Mouse (Mus musculus): ENCODE measurements around the gene Glis2.

Glis2 gene

DNA sequence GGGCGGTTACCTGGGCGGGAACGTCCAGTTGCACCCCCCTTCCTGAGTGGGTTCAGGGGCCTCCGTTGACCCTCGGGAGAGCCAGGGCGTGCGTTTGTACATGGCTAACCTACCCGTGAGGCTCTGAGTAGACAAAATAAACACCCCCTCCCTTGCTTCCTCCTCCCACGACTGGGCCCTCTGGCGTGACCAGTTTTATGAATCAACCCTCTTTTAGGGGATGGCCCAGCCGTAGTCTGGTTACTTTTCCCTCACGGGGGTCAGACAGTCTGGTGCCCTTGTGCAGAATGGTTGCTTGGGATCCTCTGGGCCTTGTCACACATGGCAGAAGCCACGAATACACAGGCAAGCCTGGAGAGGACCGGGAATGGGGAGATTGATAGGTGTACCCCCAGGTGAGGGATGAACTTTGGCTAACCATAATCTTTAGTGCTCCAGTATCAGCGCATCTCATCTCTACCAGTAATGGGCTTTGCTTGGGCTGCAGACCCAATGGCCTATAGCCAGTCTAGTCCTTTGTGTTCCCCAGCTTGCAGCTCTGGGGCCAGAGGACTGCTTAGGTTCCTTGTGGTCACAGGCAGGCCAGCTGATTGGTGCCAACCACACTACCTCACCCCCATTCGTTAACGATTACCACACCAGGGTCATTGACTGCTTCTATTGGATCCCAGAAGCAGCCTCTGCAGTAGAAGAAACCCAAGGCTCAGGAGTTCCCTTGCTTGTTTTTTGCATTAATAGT, 45.9 kb downstream of the Glis2 start:
- DNase-seq (ENCODE audit: low read depth): no peak

- DNase-seq (ENCODE audit: low read depth): no peak
These were observed 46.8 kb downstream of the Glis2 start for GRCm38 (mm10) chr16:4641119-4641838.

DNA sequence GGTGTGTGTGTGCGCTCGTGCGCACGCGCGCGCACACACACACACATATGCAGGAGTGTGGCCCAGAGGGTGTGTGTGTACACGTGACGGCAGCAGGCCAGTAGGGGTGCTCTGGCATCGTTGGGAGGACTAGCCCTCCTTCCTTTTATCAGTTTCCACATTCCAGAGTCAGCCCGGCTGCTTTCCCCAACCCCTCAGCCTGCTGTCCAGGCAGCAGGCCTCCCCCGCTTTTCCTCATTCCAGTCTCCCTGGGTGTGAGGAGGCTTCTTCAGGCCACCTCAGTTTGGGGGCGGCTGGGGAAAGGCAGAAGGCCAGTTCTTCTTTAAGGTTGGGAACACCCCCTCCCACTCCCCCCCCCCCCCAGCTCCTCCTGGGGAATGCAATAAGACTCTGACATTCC, 47.7 kb downstream of the Glis2 start:
- no peak for DNase-seq (ENCODE audit: low read depth)

DNA sequence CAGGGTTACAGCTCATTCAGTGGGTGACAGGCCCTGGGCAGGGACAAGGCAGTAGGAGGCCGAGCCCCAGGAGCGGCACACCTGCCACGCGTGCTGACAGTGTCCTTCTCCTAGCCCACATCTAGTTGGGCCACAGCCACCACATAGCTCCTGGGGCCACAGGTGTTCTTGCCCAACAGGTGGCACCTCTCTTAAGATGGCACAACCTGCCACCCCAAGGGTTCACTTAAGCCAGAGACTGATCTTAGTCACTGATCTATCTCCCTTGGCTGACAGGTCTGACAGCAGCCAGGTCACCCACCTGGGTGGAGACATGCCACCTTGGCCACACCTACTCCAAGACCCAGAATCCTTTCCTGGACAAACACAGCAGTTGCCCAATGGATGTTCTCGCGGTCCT, 48.4 kb downstream of the Glis2 start:
- DNase-seq (ENCODE audit: low read depth): no peak

GRCm38 (mm10) chr16:4643670-4644419, 49.3 kb downstream of the Glis2 start:
- DNase-seq (ENCODE audit: low read depth): no peak

GRCm38 (mm10) chr16:4645867-4646266, 51.4 kb downstream of the Glis2 start:
- no peak for DNase-seq (ENCODE audit: low read depth)

DNA sequence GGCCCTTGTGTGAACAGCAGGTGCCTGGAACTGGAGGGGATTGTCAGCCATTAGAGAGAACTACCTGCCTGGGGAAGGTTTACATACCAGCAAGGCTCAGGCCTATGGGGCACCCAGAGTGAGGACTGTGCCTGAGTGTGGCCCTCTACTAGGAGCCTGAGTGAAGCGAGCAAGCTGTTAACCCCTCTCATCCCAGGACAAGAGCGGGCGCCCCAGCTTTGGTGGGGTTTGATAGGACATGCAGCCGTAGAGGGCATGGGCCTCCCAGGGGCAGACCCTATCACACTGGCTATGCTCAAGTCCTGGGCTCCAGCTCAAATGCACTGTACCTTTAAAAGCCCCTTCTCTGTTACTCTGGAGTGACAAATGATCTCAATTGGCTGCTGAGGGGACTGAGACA, 52.3 kb downstream of the Glis2 start:
- no peak for DNase-seq (ENCODE audit: low read depth)

DNA sequence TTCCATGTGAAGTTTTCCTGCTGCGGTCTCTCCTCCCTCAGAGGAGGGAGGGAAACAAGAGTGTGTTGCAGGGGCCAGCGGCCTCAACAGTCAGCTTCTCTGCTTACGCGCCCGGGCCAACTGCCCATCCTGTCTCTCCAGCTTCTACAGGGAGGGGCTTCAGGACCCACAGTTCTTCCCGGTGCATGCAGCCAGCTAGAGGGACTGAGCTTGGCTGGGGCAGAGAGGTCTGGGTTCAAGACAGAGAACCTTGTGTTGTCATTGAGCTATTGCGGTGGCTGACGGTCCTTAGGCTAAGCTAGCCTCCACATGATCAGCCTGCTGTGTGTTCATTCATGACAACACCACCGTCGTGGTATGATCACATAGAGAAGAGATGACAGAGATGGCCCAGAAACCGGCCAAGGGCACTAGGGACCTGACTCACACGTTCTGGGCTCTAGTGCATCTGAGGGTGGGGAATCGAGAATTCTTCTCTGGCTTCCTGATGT, 53.2 kb downstream of the Glis2 start:
- DNase-seq (ENCODE audit: low read depth): no peak

GRCm38 (mm10) chr16:4648416-4649023, 54.0 kb downstream of the Glis2 start:
- DNase-seq (ENCODE audit: low read depth): no peak

GRCm38 (mm10) chr16:4649211-4649610, 54.7 kb downstream of the Glis2 start:
- DNase-seq (ENCODE audit: low read depth): no peak

DNA sequence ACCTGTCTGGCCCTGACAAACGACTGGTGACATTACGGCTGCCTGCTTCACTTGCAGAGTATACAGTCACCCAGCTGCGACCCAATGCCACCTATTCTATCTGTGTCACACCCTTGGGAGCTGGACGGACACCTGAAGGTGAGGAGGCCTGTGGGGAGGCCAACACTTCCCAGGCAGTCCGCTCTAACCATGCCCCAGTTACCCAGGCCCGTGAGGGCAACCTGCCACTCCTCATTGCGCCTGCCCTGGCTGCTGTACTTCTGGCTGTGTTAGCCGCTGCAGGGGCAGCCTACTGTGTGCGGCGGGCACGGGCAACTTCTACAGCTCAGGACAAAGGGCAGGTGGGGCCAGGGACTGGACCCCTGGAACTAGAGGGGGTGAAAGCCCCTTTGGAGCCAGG, 55.2 kb downstream of the Glis2 start:
- no peak for DNase-seq (ENCODE audit: low read depth)

- DNase-seq (ENCODE audit: low read depth): no peak
These were observed 55.6 kb downstream of the Glis2 start for GRCm38 (mm10) chr16:4650161-4650560.

- no peak for DNase-seq (ENCODE audit: low read depth)
These were observed 56.6 kb downstream of the Glis2 start for GRCm38 (mm10) chr16:4651081-4651480.

GRCm38 (mm10) chr16:4651624-4652023, 57.1 kb downstream of the Glis2 start:
- DNase-seq (ENCODE audit: low read depth): no peak

DNA sequence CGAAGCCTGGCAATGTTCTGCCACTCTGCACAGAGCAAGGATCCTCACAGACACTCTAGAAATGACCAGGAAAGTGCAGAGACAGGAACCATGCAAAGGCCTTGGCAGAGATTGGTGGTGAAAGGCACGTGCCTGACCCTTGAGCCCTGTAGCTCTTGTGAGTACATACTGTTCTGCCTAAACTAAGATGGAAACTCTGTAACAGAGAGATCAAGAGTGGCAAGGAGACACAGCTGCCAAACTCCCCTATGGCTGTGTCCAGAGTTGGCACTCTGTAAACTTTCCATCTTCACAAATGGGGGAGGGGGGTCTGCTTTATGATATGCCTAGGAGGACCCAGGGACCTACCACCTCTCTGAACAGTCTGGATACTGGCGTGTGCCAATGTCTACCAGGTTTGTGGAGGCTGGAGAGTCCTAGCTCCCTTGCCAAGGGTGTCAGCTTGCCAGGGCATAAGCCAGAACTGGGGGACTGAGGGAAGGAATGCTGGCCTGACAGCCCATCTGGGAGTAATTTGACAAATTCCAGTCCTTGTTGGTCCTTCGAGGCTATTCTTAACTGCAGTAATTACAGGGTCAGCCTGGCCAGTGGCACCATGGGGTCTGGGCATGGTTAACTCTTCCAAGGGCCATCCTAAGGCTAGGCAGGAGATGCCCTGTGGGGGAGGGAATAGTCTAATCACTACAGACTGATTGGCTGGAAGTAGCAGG, 58.3 kb downstream of the Glis2 start:
- no peak for DNase-seq (ENCODE audit: low read depth)

DNA sequence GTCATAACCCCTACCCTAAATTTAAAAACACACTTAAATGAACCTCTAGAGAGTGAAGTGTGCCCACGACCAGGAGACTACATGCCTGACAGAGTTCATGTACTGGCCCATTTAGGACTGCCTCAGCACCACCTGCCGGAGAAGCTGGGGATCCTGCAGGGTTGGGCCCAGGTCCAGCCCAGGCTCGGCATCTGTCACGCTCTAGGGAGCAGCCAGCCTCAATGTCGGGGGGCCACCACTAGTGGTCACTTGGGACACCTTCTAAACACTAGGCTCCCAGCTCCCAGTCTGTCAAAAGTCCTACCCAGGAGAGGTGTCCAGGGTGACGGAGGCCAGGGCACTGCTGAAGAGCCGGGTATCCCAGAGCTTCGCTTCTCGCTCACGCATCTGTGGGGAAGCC, 60.2 kb downstream of the Glis2 start:
- DNase-seq (ENCODE audit: low read depth): no peak

DNA sequence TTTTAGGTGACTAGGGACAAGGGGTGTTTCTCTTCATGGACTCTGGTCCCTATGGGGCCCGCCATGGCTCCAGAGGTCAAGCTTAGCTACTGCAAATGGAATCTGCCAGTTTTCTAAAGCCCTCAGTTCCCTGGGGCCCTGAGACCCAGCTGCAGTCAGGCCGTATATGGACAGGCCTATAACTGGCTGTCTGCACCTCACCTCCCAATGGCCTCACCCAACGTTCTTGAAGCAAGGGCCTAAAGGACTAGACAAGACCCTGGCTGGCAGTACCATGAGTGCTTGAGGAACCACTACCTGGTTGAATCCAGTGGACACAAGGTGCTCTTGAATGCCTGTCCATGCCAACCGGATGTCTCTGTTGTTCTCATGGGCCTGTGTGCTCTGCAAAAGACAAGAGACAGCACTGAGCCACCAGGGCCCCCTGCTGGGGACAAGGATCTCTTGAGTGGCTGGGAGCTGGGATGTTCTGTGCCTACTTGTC, 60.8 kb downstream of the Glis2 start:
- no peak for DNase-seq (ENCODE audit: low read depth)

DNA sequence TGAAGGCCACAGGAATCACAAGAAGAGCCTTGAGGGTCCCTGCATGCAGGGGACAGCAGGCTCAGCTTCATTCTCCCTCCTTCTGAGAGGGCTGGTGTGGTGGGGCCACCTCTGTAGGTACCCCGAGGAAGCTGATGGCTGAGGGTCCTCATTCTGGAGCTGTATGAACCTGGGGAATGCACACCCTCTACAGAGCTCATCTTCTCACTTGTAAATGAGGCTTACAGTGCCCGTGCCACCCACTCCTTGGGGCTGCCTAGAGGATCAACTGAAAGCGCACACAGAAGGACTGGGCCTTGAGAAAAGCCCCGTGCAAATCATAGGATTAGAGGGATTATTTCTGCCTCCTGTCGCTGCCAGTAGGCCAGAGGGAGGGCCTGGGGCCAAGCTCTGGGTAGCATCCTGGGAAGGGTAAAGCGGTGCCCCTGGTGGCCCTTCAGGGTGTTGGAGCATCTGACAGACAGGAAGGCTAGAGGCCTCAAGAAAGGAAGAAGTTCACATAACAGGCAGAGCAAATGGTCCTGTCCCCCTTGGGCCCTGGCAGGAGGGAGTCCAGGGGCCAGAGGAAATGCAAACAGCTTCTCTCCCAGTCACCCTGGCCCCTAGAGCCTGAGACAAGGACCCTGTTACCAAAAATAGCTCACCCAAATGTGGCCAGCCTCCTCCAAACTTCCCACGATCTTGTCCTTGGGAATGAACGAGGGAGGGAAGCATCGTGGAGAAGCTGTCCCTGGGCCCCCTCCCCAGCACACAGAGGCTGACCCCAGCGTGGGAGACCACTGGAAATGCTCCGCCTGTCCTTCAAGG, 61.5 kb downstream of the Glis2 start:
- DNase-seq (ENCODE audit: low read depth): no peak

GRCm38 (mm10) chr16:4656571-4657081, 62.1 kb downstream of the Glis2 start:
- DNase-seq (ENCODE audit: low read depth): no peak

DNA sequence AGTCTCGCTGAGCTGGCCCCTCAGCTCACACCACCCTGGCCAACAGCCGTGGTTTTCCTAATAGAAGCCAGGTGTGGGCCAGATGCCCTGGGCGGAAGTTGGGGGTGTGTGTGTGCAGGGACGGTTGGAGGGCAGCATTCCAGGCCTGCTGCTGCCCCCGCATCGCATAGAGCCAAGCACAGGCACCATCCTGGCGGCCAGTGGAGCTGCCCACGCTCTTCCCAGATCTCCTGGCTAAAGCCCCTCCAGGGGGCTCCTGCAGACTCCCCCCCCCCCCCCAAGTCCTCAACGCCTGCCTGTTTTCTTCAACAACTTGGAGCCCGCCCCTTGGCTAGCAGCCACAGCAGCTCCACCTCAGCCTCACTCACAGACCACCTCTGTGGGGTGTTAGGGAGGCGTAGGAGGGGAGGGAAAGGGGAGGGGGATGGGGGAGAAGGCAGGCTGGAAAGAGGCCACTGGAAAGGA, 64.3 kb downstream of the Glis2 start:
- no peak for DNase-seq (ENCODE audit: low read depth)
